Mouse (Mus musculus) forebrain, embryonic 13.5 days (tissue): ENCODE measurements at regions not wholly inside any gene's neighbourhood (a gene's known extent, or its start where the extent isn't known, plus 50 kb on each side); places are given as distances from the start of the nearest gene placed in this dataset.

ENCODE experiments used
- ATAC-seq: fragments of 200-750 bp; cut with Nextera tagmentation; 2 replicates; pipeline ENCODE4 v1.8.0; 2017
- H3K27ac ChIP-seq: fragments of 300-500 bp; sonication (generic); 2 replicates; pipeline ENCODE4 v1.5.1; 2015; ENCODE audit warnings: inconsistent platforms, mild to moderate bottlenecking, moderate library complexity
- H3K27me3 ChIP-seq: fragments of 300-500 bp; sonication (generic); 2 replicates; pipeline ENCODE4 v1.6.1; 2015; ENCODE audit warnings: mild to moderate bottlenecking, inconsistent platforms
- H3K36me3 ChIP-seq: fragments of 300-500 bp; sonication (generic); 2 replicates; pipeline ENCODE4 v1.6.1; 2015; ENCODE audit warnings: mild to moderate bottlenecking, inconsistent platforms; ENCODE audit not compliant: poor library complexity, severe bottlenecking
- H3K4me1 ChIP-seq: fragments of 300-500 bp; sonication (generic); 2 replicates; pipeline ENCODE4 v1.6.1; 2015; ENCODE audit warnings: inconsistent platforms
- H3K4me2 ChIP-seq: fragments of 300-500 bp; sonication (generic); 2 replicates; pipeline ENCODE4 v1.6.1; 2015; ENCODE audit warnings: inconsistent platforms, mild to moderate bottlenecking, moderate library complexity
- H3K4me3 ChIP-seq: fragments of 300-500 bp; sonication (generic); 2 replicates; pipeline ENCODE4 v1.5.1; 2015; ENCODE audit warnings: mild to moderate bottlenecking, inconsistent platforms
- H3K9ac ChIP-seq: fragments of 300-500 bp; sonication (generic); 2 replicates; pipeline ENCODE4 v1.6.1; 2015; ENCODE audit warnings: mild to moderate bottlenecking, inconsistent platforms
- H3K9me3 ChIP-seq: fragments of 300-500 bp; sonication (generic); replicated peaks from 2 replicates; pipeline ENCODE4 v1.6.1; 2016; ENCODE audit warnings: inconsistent platforms
- WGBS: fragments of 180-500 bp; shearing (Covaris S2); methylation state at CpG from one replicate; pipeline ENCODE4 v1.1.7; 2015; 5-methylcytosine and 5-hydroxymethylcytosine counted together

DNA sequence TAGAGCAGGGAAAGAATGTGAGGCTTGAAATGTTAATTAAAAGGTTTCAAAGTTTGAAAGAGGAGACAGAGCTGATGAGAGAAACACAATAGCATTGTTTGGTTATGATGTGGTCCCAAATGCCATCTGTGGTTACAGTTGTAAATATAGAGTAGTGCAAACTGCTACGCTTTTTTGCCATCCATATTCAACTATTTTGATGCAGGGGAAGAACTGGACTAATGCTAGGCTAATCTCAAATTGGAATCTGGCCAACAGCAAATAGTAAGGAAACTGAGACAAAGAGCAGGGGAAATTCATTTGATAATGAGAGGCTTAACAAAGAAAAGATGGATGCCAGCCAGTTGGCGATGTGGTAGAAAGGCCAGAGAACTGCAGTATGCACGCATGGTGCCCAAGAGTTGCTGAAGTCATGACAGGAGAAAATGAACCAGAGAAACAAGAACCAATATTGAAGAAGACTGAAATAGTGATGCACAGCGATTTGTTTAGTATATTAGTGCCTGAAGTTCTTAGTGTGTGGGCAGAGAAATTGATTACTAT is 87.0 kb upstream of the E2f7 start:
- no peaks in the 10 kb centered on the region for H3K36me3 ChIP-seq
- H3K4me2 ChIP-seq, result no peak overlapping the region
- no peak overlapping the region for H3K4me3 ChIP-seq
- 46% methylated on average over 4 of the region's 4 CpGs for WGBS
- H3K27ac ChIP-seq, result no peak overlapping the region
- no peak overlapping the region for H3K9ac ChIP-seq
- H3K9me3 ChIP-seq, result no peaks in the 10 kb centered on the region
- H3K27me3 ChIP-seq, result no peaks in the 10 kb centered on the region
- H3K4me1 ChIP-seq, result peaks cover 12% of the 10 kb centered on the region; the same call in 1 of the 2 replicates
- ATAC-seq, result peak; percentile 74

DNA sequence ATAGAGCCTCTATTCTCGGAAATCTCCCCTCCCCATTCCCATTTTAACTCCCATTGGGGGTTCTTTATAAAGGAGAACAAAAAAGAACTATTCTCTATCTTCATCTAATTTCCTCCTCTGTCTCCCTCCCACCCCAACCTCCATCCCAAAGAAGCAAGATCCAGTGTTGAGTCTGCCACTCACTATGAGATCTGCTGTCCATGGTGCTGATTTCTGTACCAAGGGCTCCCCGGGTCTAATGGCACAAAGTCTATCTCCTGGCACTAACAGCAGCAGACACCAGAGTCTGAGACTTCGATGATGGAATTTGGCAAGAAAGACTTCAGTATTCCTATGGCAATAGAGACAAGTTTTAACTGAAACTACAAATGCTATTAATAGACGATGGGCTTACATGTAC is 68.7 kb upstream of the E2f7 start:
- ATAC-seq, result no peak
- H3K27ac ChIP-seq, result no peak overlapping the region
- H3K4me1 ChIP-seq, result no peaks in the 10 kb centered on the region
- H3K4me3 ChIP-seq, result no peak overlapping the region
- no peak overlapping the region for H3K9ac ChIP-seq
- no peaks in the 10 kb centered on the region for H3K36me3 ChIP-seq
- no peaks in the 10 kb centered on the region for H3K9me3 ChIP-seq
- 57% methylated on average over 4 of the region's 4 CpGs for WGBS
- H3K27me3 ChIP-seq, result no peaks in the 10 kb centered on the region
- H3K4me2 ChIP-seq, result no peak overlapping the region
